Mouse (Mus musculus) kidney, adult 2 months (tissue): Measurements from ENCODE around the gene Exoc7. TPM values are rescaled to one million over a fixed set of nuclear protein-coding genes. Genes with fewer than 3 reads are reported as not detected.

Experiments used
- DNase-seq: peaks from one replicate; pipeline ENCODE4 v3.0.0; 2021
- H3K27ac ChIP-seq: fragments of 200-500 bp; 2 replicates; pipeline ENCODE4 v1.5.1; 2012; ENCODE audit warnings: low read depth, low read length, control low read depth, inconsistent platforms; ENCODE audit not compliant: insufficient read depth
- H3K27me3 ChIP-seq: fragments of 200-500 bp; replicated peaks from 2 replicates; pipeline ENCODE4 v1.6.1; 2012; ENCODE audit warnings: mild to moderate bottlenecking, moderate library complexity, low read length, inconsistent platforms; ENCODE audit not compliant: control insufficient read depth, insufficient read depth
- H3K36me3 ChIP-seq: fragments of 200-500 bp; 2 replicates; pipeline ENCODE4 v1.6.1; 2012; ENCODE audit warnings: mild to moderate bottlenecking, moderate library complexity, low read length, inconsistent platforms; ENCODE audit not compliant: control insufficient read depth, insufficient read depth
- H3K4me1 ChIP-seq: fragments of 200-500 bp; 2 replicates; pipeline ENCODE4 v1.6.1; 2011; ENCODE audit warnings: low read length; ENCODE audit not compliant: control insufficient read depth, insufficient read depth
- H3K4me3 ChIP-seq: fragments of 200-500 bp; 2 replicates; pipeline ENCODE4 v1.5.1; 2011; ENCODE audit warnings: mild to moderate bottlenecking, low read depth, low read length, control low read depth; ENCODE audit not compliant: insufficient read depth
- CTCF ChIP-seq: fragments of 200-500 bp; conservative IDR thresholded peaks from 2 replicates; pipeline ENCODE4 v1.5.1; 2011; ENCODE audit warnings: low read depth, mild to moderate bottlenecking, control low read depth, low read length, moderate library complexity, mixed read lengths; ENCODE audit not compliant: insufficient read depth, insufficient read length
- POLR2A ChIP-seq: fragments of 200-500 bp; IDR thresholded peaks from one replicate; pipeline ENCODE4 v1.6.1; 2011; ENCODE audit warnings: low read depth, low read length, control low read depth
- WGBS: fragments of 180-500 bp; shearing (Covaris S2); methylation state at CpG from one replicate; pipeline ENCODE4 v1.1.7; 2018; 5-methylcytosine and 5-hydroxymethylcytosine counted together
- polyA plus RNA-seq: library from polyadenylated mRNA; depleted of rRNA; stranded (reverse); fragments of >200 nt; gene quantifications from 2 replicates; pipeline ENCODE4 v1.2.3, GENCODE M21; 2012

Gene Exoc7
- polyA plus RNA-seq, 1 experiment: 33.5 TPM

DNA sequence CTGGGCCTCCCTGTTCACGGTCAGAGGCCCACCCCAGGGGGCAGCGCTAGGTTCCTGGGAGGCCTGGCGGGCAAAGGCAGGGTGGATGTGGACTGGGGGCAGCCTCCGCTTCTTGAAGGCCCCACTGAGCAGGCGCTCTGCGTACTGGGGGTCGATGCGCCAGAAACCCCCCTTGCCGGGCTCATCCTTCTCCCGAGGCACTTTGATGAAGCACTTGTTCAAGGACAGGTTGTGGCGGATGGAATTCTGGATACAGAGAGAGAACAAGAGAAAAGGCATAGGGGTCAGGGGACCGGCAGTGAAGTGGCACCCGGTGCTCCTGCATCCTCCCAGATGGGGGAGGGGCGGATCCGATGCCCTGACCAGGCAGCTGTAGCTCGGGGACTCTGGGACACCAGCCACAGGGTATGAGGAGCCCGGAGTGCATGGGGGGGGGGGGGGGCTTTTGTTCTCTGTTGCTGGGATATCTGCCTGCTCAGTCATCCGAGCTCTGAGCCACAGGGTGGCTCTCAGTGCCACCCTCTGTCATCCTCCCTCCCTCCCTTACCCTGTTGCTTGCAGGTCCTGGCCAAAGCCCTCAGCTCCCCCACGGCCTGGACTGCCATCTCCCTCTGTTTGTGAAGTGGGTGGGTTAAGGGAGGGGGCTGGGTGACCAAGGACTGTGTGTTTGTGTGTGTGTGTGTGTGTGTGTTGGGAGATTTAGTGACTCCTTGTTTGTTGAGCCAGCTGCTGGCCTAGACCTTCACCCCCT, 25.4 kb upstream of the Exoc7 start:
- H3K27ac ChIP-seq: no peak overlapping the region

DNA sequence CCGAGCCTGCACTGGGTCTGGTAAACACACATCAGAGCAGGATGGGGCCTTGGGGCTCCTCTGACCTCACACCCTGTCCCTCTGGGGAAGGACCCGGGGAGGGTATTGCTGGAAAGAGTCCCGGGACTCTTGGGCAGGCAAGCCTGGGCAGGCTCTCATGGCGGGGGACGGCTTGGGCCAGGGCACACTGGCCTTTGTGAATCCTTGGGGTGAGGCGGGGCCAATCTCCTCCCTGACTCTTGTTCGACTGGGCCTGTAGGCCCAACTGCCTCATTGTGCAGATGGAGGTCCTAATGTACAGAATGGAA, 23.1 kb upstream of the Exoc7 start:
- Histone ChIP-seq H3K4me1 (peaks cover 16% of the 10 kb centered on the region; the same call in 1 of the 2 replicates), H3K27ac (no peak overlapping the region), H3K36me3 (no peaks in the 10 kb centered on the region), H3K4me3 (no peak overlapping the region), H3K27me3 (no peaks in the 10 kb centered on the region)
- 69% methylated on average over 7 of the region's 7 CpGs for WGBS
- no peak for TF ChIP-seq CTCF
- no peak for TF ChIP-seq POLR2A
- DNase-seq: no peak

More for the DNA sequence above, 25.4 kb upstream of the Exoc7 start:
- no peaks in the 10 kb centered on the region for H3K27me3 ChIP-seq
- H3K4me3 ChIP-seq: no peak overlapping the region
- TF ChIP-seq POLR2A (no peak), CTCF (no peak)
- peak; percentile 46 for DNase-seq
- no peaks in the 10 kb centered on the region for H3K36me3 ChIP-seq
- WGBS: 44% methylated on average over 19 of the region's 19 CpGs
- peaks cover 16% of the 10 kb centered on the region; the same call in 1 of the 2 replicates for H3K4me1 ChIP-seq

GRCm38 (mm10) chr11:116329314-116330210, 22.5 kb upstream of the Exoc7 start:
- Histone ChIP-seq H3K4me1 (peaks cover 11% of the 10 kb centered on the region; the same call in 1 of the 2 replicates), H3K4me3 (no peak overlapping the region), H3K36me3 (no peaks in the 10 kb centered on the region), H3K27me3 (no peaks in the 10 kb centered on the region), H3K27ac (no peak overlapping the region)
- peak; percentile 71 for DNase-seq
- no peak for TF ChIP-seq POLR2A
- TF ChIP-seq CTCF: no peak
- WGBS: 40% methylated on average over 18 of the region's 18 CpGs

DNA sequence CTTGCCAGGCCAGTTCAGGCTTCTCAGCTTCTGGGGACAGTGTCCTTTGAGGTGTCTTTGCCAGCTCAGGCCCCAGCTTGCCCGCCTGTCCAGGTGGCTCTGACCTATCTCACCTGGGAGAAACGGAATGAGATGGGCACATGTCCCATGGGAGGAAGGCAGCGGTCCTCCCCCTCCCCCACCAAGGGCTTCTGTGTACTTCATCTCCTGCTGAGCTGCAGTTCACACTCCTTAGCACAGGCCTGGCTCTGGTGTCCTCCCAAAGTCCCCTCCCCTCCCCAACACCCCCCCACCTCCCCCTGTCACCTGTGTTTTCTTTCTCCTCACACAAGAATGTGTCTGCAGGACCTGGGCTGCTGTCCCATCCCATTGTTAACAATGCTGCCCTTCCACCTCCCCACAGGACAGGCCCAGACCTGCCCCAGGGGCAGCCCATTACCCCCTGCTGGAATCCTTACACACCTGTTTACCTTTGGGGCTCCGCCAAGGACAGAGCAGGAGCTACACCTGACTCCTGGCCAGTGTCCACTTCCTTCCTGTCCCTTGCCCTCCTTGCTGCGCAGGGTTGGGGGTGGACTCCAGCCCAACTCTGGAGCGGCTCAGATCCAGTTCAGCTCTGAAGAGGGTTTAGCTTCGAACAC, 20.1 kb upstream of the Exoc7 start:
- H3K36me3 ChIP-seq: no peaks in the 10 kb centered on the region
- 63% methylated on average over 7 of the region's 7 CpGs for WGBS
- no peak for TF ChIP-seq POLR2A
- TF ChIP-seq CTCF: no peak
- DNase-seq: peak; percentile 19
- peaks cover 3% of the 10 kb centered on the region; the same call in 1 of the 2 replicates for H3K4me1 ChIP-seq
- no peak overlapping the region for H3K4me3 ChIP-seq
- H3K27me3 ChIP-seq: no peaks in the 10 kb centered on the region
- no peak overlapping the region for H3K27ac ChIP-seq

DNA sequence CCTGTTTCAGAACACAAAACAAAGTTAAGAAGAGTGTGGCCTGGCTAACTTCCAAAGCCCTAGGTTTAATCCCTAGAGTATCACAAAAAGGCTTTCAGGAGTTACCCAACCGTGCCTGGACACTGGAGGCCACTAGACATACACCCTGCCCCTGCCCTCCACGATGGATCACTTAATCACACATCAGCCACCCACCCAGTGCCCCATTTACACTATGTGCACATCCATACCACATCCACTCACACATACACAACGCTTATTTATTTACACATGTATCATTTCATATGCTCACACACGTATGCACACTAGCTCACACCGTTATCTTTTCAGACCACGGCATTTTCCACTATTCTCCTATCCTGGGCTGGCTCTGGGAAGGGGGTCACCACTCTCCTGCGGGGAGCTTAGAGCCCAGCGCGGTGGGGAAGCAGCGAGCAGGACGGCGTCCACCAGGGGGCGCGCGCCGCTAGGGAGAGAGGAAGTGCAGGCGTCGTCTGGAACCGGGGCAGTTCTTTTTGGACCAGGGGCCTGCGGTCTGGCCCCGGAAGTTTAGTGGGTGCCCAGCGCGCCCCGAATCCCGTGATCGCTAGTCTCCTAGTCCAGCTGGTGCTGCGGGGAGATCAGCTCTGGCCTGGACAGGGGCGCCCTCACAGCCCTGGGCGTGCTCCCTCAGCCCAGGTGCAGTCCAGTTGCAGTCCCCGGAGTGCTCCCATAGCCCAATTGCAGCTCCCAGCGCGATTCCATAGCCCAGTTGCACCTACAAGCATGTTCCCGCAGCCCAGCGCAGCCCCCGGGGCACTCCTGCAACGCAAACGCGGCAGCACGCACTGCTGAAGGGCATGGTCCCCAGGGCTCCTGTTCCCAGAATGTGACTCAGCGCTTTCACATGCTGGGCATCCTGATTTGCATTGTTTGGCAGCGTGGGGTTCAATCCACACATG, 12.0 kb upstream of the Exoc7 start:
- no peaks in the 10 kb centered on the region for H3K27me3 ChIP-seq
- WGBS: 3% methylated on average over 41 of the region's 41 CpGs
- H3K4me3 ChIP-seq: peak overlapping the region; percentile 35
- peak; percentile 81 for DNase-seq
- peaks cover 2% of the 10 kb centered on the region; the same call in 1 of the 2 replicates for H3K4me1 ChIP-seq
- H3K36me3 ChIP-seq: no peaks in the 10 kb centered on the region
- TF ChIP-seq POLR2A (no peak), CTCF (peak; percentile 81)
- H3K27ac ChIP-seq: no peak overlapping the region

DNA sequence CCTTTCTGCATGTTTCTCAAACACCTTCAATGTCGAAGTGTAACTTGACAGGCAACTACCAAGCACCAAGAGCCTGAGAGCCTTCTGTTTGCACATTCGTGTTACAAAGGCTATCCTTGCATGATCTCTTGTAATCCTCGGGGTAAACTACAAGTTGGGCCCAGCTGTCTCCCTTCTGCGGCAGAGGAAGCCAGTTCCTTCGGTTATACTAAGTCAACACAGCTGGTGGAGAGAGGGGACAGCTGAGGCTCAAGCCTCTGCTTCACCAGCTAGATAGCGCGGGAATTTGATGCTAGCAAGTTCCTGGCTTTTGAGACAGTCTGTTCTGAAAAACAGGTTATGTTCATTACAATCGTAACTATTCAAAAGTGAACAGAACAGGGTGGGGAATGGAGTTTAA, 5.3 kb upstream of the Exoc7 start:
- Histone ChIP-seq H3K36me3 (no peaks in the 10 kb centered on the region), H3K27me3 (no peaks in the 10 kb centered on the region), H3K27ac (no peak overlapping the region), H3K4me1 (no peaks in the 10 kb centered on the region), H3K4me3 (no peak overlapping the region)
- no peak for DNase-seq
- no peak for TF ChIP-seq CTCF
- no peak for TF ChIP-seq POLR2A
- WGBS: 53% methylated on average over 8 of the region's 8 CpGs

DNA sequence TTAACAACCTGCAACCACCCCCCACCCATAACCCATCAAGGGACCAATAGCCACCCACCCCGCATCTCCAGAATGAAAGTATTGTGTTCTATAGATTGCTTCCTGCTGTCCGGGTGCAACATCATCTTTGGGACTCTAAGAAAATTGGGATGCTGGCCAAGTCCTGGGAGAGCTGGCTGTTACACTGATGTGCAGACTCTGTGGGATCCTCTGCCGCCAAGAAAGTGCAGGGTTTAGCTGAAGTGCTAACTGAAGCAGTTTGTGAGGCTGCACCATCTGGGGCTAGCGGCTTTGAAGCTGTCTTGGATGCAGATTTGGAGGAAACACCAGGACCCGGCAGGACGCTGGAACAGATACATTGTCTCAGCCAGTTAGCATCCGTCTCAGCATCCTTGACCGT, 4.1 kb upstream of the Exoc7 start:
- Histone ChIP-seq H3K27me3 (no peaks in the 10 kb centered on the region), H3K27ac (no peak overlapping the region), H3K4me3 (no peak overlapping the region), H3K4me1 (peaks cover 4% of the 10 kb centered on the region; the same call in 1 of the 2 replicates), H3K36me3 (no peaks in the 10 kb centered on the region)
- TF ChIP-seq POLR2A (no peak), CTCF (no peak)
- no peak for DNase-seq
- 45% methylated on average over 8 of the region's 8 CpGs for WGBS
